Mouse (Mus musculus): ENCODE data around the gene Armc9.

DNA sequence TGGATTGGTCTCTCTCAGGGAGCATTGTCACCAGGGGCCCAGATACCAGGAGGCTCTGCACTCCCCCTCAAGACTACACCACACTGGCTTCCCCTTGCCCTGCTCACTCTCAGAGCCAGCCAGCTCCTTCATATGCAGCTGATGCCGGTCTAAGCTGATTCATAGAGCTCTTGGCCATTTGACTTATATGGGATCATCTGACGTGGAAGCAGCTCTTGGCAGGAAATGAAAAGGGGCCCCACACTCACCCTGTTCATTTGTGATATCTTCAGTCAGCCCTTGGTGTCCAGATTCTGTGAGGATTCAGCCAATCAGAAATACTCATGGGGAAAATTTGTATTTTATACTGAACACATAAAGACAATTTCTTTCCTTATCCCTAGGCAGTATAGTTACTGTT lies 86.4 kb downstream of the Armc9 start:
- TF ChIP-seq CTCF (IDR thresholded peaks at IDR 0.05; ENCODE audit: borderline replicate concordance, insufficient read depth, low read depth, low read length) = no peak
- no peak for TF ChIP-seq POLR2A (IDR thresholded peaks at IDR 0.05; ENCODE audit: borderline replicate concordance, insufficient read depth, low read length)

Data from cerebellum, adult 2 months (tissue).